Mouse (Mus musculus) 416B (cell line): ENCODE data around the gene Robo2.
A peak's percentile ranks its signal among the peaks of the same experiment; 100 is the strongest.
"Not testable (repeated sequence)": the region's sequence is repeated elsewhere in the genome, so short reads cannot be mapped to it uniquely, and the experiment has no call there.

ENCODE experiments used
- DNase-seq: peaks from one replicate; pipeline ENCODE4 v3.0.0; 2011; ENCODE audit warnings: low read depth

Robo2 gene

DNA sequence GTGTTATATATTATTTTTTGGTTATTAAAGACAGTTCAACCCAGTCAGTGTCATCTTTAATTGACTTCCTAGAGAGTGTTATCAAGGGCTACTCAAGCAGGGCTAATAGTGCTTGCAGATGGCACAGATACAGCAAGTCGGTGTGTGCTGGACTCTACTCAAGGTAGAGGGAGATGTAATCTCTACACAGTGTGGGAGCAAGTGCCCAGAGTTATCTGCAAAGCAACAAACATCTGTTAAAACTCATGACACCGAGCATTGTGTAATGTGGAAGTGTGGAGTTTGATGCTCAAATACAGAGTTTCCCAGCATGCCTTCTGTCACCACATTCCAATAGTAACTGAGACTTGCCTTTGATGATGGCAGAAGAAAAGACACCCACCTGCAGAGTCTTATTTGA, 345.7 kb downstream of the Robo2 start:
- no peak for DNase-seq

DNA sequence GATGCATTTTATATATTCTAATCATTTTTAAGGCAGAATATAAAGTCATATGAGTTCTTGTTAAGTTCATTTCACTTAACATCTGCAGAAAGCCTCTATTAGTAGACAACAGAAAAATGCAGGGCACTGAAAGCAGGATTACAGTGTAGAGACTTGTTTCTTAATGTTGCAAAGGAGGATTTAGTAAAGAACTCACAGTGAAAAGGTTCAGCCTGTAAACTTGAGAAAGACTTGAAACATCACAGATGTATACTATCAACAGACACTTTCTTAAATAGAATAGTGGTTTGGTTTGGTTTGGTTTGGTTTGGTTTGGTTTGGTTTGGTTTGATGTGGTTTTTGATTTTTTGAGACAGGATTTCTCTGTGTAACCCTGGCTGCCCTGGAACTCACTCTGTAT, 349.7 kb downstream of the Robo2 start:
- DNase-seq: no peak

DNA sequence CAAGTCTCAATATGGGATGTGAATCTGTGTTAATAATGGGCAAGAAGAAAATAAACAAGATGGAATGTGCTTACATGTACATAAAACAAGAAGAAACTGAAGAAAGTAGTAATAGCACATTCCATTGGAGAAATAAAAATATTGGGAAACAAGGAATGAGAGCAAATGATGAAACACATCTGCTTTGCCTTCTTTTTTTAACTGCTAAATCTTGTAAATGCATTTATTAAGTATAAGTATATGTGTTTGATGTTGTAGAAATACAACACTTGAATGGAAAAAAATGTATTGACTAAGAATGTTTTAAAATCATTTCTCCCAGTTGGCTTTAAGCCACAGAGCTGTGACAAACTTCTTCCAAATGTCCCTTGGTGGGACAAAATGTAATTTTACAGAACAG, 350.1 kb downstream of the Robo2 start:
- DNase-seq: no peak

DNA sequence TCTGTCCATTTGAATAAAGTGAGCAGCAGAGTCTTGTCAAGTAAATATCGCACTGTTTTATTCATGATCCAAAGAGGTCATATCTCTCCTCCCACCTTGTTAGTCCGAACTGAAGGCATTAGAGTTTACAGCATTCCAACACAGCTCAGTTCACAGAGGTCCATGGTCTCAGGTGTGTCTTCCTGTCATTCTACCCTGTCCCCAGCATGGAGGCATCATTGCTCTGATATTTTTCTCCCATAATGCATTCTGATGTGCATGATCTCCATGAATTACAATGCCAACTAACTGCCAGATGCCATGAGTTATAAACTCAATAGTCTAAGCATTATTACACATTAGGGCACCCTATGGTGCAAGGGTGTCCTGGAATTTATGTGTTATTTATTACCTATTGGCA, 354.7 kb downstream of the Robo2 start:
- no peak for DNase-seq

DNA sequence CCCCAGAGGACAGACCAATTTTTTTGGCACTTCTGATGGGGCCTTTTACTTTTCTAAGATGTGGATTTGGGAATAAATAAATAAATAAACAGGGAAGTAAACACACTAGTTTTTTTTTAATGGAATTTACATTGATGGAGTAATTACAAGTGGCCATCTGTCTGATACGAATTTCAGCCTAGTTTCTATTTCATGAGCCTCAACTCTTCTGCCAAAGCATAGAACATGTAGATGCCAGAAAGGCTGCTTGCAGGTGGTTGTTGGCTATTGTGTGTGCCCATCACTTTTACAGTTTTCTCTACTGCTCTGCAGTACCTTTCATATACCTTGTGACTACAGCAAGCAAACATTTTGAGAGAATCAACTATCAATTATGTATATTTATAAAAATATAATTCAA, 355.4 kb downstream of the Robo2 start:
- no peak for DNase-seq

DNA sequence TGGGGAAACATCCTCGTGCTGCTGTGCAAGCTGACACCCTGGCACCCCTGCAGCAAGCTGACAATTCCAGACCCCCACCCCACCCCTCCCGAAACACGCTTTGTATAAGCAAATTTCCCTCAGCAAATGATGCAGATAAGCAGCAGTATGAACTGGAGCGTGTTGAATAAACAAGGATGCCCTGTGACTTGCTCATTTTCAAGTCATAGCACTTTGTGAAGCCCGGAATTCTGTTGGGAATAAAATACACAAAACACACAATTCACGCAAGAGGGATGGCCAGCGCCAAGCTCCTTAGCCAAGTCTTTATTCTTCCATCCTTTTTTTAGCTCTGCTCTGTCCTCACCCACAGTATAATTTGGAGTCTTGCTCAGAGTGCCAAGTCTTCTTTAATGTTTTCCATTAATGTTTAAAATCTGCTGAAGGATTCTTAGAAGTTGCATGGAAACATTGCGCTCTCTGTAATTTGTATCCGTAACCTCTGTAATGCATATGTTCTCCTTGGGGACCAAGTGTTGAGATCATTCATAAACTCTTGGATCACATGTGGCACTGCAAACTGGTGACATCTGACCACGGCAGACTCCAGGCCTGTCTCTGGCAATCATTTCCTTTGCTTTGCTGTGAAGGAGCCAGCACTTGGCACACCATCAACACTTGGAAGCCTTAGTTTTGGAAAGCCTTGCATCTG, 356.4 kb downstream of the Robo2 start:
- DNase-seq: peak; percentile 6

DNA sequence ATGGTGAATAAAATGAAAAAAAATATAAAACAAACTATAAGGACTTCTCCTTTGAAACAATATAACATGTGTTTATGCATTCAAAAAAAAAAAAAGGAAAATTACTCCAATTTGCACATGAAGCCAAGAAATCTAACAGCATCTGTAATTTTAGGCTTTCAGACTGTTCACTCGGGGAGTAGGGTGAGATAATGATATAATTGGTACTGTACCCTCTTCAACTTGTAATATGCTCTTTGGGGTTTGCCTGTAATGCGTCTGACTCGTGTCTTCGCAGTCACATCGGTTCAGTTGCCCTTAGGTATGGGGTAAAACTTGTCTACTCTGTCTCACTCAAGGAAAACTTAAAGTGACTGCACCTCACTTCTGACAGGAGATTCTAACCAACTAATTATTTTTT, 362.2 kb downstream of the Robo2 start:
- no peak for DNase-seq

DNA sequence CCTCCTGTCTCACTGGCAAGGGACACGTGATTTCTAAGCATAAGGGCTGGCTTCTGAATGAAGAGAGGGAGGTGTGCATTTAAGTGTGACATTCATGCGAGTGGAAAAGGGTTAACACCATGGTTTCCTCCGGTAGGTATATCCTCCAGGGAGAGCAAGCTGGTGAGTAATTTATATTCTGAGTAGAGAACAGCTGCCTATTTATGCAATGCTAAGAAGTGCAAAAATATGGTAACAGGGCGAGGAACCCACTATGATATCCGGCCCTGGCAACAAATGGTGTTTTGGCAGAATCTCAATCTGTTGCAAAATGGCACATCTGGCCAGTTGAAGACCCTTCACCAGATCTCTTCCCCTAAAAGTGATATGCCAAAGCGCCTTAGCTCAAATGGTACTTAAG, 362.6 kb downstream of the Robo2 start:
- no peak for DNase-seq

DNA sequence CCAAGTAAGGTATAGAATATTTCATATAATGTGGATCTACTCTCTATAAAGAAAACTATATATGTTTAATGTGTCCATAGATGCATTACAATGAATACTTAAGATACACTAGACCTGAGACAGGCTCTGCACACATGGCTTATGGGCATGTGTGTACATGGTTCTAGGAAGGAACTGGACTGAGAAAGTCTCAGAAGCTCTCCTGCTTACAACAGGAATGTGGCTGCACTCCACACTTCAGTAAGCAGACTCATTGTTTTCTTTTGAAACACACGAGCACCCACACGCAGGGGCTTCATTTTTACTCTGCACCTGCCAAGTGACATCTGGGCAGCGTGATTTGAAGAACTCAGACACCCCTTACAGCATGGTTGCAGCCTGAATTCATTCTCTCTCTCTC, 364.4 kb downstream of the Robo2 start:
- no peak for DNase-seq

DNA sequence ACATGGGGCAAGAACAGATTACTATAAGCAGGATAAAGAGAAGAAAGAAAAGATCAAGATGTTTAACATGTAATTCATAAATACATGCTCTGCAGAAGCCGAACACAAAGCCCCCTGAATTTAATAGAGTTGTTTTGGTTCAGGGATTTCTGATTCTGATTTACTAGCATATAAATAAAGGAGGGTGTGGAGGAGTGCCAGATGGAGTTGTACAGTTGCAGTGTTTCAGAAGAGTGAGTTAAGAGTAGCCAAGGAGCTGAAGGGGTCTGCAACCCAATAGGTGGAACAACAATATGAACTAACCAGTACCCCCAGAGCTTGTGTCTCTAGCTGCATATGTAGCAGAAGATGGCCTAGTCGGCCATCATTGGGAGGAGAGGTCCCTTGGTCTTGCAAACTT, 370.8 kb downstream of the Robo2 start:
- DNase-seq: not testable (repeated sequence)

DNA sequence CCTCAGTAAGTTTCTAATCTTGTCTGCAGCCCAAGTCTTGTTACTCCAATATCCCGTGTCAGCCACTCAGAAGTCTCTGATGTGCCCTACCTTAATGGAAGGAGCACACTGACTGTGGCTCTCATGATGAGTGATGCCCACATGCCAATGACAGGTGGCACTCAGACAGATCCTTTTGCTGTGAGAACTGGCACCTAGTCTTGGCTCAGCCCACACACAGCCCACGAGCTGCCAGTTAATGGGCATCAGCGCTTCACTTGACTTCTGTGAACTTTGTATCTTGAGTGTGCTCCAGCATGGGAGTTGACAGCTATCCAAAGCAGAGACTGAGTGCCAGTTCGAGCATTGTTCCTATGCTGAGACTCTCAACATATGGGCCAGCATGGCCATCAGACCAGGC, 383.8 kb downstream of the Robo2 start:
- DNase-seq: no peak

DNA sequence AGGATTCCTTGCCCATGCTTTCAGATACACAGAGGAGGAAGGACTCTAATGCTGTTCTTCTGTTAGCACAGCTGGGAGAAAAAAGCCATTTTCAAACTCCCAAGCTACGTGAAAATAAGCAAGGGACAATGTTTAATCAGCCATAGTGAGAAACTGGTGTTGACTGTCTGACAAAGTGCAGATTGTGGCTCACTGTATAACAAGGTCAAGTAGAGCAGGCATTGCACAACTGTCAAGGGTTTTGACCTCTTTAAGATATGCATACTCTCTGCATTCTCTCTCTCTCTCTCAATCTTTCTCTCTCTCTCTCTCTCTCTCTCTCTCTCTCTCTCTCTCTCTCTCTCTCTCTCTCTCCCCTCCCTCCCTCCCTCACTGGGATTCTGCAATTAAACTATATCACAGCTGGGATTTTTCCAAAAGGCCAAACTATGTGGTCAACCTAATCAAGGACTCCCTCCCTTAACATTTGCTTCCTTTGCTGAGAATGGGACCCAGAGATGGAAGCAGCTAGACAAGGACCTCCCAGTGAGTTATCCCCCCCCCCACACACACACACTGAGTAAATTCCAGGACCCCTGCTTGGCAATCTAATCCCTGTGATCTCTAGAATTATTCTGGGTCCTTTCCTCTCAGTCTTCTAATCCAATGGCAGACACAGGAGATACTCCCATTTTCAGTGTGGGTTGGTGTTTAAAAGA, 389.2 kb downstream of the Robo2 start:
- no peak for DNase-seq

DNA sequence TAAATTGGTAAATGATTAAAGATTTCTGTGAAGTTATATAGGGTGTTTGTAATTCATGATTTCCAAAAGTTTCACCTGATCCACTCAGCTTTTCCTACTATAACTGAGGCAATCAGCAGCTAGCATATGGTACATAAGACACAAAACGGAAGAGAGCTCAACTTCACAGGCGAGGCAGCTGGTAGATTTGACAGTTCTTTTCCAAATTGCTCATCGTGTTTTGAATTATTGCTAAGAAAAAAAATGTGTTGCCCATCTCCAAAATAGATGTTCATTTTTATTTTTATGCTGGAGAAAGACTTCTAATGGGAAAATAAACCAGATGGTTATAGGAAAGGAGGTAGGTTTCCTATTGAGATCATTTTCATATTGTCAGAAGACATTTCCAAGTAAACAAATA, 405.9 kb downstream of the Robo2 start:
- no peak for DNase-seq

DNA sequence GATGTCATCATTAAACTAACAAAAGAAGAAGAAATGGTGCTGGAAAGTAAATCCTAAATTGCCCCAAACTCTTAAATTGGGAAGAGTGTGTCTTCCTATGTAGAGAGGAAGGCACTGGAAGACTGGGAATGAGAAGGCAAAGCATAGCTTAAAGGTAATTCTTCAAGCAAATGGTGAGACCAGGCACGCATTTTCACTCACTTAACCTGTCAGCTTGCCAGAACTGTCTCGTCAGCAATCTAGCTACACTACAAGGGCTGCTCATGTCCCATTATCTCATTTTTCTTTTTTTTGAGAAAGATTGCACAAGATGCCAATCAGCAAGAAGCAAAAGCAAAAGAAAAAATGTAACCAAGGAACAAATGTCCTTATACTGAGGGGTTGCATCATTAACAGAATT, 410.3 kb downstream of the Robo2 start:
- peak; percentile 14 for DNase-seq

DNA sequence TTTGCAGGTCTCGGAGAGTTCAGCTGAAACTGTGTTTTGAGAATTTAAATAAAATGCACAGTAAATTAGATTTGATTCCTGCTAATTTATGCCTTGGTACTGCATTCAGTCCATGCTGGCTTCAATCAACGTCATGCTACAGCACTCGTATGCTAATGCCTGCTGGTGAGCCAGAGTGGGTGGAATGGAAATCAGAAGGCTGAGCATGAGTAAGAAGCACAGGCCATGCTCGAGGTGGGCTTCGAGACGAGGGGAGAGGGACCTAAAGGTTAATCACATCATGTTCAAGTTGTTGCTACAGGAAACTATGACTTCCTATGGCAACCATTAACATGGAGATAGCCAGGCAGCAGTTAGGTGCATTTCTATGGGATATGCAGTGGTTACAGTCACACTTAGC, 420.4 kb downstream of the Robo2 start:
- DNase-seq: no peak

DNA sequence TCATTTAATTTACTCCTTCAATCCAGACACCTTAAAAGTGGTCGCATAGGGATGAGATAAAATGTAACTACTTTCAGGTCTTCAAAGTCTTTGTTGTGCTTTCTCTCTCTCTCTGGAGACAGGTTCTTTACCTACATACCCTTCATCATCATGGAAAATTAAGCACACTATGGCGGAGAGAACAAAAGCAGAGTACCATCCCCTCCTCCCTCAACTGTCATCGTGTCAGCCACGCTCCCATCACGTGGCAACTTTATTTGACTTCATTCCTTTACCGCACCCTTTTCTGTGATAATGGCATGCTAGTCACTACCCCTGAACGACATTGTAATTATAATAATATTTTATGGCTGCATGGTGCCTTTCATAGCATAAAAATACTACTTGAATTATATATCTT, 442.1 kb downstream of the Robo2 start:
- DNase-seq: no peak

DNA sequence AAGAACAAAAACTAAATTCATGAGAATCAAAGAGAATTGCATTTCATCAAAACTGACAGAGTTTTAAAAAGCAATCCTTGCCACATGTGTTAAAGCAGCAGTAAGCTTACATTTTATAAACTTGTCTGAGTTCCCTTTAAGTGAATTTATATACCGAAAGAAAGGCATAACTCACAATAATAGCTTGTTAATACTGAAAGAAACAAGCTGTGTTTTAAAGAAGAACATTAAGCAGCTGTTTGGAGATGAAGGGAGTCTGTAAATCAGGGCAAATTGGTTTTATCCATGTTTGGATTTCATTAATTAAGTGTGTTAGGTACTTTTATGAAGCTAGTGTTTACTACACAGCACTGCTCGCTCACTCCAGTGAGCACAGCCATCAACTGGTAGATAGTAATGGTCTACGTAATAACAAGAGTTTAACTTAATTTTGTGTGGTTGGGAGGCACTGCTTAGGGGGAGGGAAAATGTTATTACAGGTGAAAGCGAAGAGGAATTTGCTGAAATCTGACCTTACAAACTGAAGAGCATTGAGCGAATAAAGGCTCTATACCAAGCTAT, 447.2 kb downstream of the Robo2 start:
- DNase-seq: no peak

DNA sequence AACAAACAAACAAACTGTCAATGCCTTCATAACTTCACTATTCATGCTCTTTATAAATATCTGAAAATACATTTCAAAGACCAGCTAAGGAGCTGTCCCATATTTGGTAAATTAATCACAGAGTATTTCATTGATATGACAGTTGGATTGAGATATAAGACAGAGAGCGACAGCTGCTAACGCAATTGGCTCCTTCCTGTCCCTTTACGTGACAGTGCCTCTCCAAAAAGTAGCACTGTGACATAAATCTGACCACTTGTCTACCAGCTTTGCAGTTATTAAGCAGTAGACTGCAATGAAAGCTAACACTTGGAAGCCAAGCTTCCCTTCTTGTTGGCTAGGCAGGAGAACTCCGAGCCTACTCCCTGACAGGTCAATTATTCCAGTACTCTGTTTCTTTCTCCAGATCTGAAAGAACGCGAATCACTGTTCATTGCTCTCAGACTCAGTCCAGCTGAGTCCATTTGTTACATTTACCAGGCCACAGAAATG, 452.1 kb downstream of the Robo2 start:
- DNase-seq: no peak

DNA sequence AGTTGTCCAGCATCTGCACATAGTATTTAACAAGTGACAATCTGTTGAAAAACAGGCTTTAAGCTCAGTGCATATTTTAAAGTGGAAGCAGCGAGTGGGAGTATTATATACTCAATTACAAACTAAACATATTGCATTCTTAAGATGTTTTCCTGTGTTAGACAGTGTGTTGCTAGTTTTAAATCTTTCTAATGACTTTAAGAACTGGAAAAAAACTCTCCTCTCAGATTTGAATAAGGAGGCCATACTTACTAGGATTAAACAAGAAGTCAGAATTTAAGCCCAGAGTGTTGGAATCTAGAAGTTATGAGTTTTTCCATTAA, 453.1 kb downstream of the Robo2 start:
- no peak for DNase-seq

DNA sequence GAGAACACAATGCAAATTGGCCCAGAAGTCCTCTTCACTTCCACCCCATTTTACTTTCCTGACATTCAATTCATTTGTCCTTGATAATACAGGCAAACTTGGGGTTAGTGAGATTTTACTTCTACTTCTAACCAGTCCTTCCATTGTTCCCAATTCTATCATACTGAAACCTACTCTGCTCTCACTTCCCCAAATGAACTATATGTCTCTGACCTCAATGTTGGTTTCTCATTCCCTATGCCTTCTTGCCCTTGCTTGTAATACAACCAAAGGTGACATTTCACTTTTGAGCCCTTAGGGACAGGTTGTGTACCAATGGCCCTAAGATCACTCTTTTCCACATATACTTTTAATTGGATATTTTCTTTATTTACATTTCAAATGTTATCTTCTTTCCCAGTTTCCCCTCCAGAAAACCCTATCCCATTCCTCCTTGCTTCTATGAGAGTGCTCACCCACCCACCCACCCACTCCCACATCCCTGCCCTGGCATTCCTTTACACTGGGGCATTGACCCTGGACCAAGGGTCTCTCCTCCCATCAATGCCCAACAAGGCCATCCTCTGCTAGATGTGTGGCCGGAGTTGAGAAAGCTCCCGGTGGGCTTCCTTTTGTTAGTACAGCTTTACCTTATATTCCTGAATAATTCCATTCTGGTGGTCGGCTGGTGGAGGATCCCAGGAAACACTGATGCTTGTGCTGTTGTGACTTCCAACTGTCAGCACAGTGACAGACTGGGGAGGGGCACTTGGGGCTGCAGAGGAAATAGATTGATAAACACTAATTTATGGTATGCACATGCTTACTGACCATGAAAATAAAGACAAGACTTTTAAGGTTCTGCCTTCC, 453.7 kb downstream of the Robo2 start:
- DNase-seq: no peak

DNA sequence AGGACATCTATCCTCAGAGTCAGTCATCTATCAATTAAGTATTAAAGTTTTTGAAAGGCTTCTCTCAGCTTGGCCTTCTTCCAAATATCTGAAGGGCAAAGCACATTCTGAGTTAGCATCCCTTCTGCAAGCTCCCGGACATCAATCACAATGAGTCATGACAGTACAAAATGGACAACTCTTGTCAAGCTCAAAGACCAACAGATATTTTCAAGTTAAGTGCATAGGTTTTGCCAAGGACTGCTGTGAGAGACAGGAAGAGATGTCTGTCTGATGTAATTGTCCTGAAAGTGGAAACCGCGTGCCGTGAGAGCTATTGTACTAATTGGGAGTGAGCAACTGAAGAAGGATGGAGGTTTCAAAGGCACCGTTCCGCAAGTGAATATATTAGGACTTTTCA, 465.5 kb downstream of the Robo2 start:
- DNase-seq: peak; percentile 11

DNA sequence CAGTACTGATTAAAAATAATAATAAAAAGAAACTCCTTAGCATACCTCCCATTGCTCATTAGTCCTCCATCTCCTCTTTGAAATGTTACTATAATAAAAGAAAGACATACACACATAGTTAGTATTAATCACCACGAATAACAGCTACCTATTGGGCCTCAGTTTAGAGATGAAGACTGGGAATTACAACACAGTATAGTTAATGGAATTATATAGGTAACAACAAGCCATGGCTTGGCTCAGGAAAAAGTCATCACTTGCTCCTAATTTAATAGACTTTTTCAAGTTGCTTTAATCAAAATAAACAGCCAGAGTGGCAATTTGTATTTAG, 471.4 kb downstream of the Robo2 start:
- no peak for DNase-seq
